Mouse (Mus musculus) liver, embryonic 16.5 days (tissue): ENCODE data around the gene Gk5. TPM values are rescaled to one million over a fixed set of nuclear protein-coding genes. Genes with fewer than 3 reads are reported as not detected.

Experiments
- ATAC-seq: fragments of 200-750 bp; cut with Nextera tagmentation; 2 replicates; pipeline ENCODE4 v1.8.0; 2017; ENCODE audit warnings: low read depth, mild to moderate bottlenecking, moderate number of reproducible peaks, moderate library complexity
- H3K27ac ChIP-seq: fragments of 300-500 bp; sonication (generic); 2 replicates; pipeline ENCODE4 v1.5.1; 2014; ENCODE audit warnings: mild to moderate bottlenecking, low read length
- H3K27me3 ChIP-seq: fragments of 300-500 bp; sonication (generic); 2 replicates; pipeline ENCODE4 v1.6.1; 2014; ENCODE audit warnings: low read depth, low read length, mixed read lengths; ENCODE audit not compliant: control insufficient read depth, insufficient read depth
- H3K36me3 ChIP-seq: fragments of 300-500 bp; sonication (generic); 2 replicates; pipeline ENCODE4 v1.6.1; 2014; ENCODE audit warnings: mild to moderate bottlenecking; ENCODE audit not compliant: control insufficient read depth, insufficient read depth
- H3K4me1 ChIP-seq: fragments of 300-500 bp; sonication (generic); 2 replicates; pipeline ENCODE4 v1.6.1; 2014; ENCODE audit warnings: low read depth, low read length, mixed read lengths; ENCODE audit not compliant: control insufficient read depth
- H3K4me2 ChIP-seq: fragments of 300-500 bp; sonication (generic); 2 replicates; pipeline ENCODE4 v1.6.1; 2014; ENCODE audit warnings: low read depth, low read length, mixed read lengths
- H3K4me3 ChIP-seq: fragments of 300-500 bp; sonication (generic); 2 replicates; pipeline ENCODE4 v1.5.1; 2014; ENCODE audit warnings: low read depth, mild to moderate bottlenecking, low read length
- H3K9ac ChIP-seq: fragments of 300-500 bp; sonication (generic); 2 replicates; pipeline ENCODE4 v1.6.1; 2014; ENCODE audit warnings: low read depth, low read length
- H3K9me3 ChIP-seq: fragments of 300-500 bp; sonication (generic); replicated peaks from 2 replicates; pipeline ENCODE4 v1.6.1; 2016; ENCODE audit warnings: low read length; ENCODE audit not compliant: control insufficient read depth
- WGBS: fragments of 180-500 bp; shearing (Covaris S2); extraction: QIAGEN DNeasy Blood & Tissue Kit; methylation state at CpG from one replicate; pipeline ENCODE4 v1.1.7; 2014; ENCODE audit not compliant: insufficient replicate concordance; 5-methylcytosine and 5-hydroxymethylcytosine counted together
- polyA plus RNA-seq: library from polyadenylated mRNA; unstranded; fragments of >200 nt; fragmentation: Nextera tagmentation; extraction: Ambion mirVana; gene quantifications from 2 replicates; pipeline ENCODE4 v1.2.1, GENCODE M21; 2015

The Gk5 gene
- polyA plus RNA-seq, 1 experiment from 2014 or later: 0.46 TPM

DNA sequence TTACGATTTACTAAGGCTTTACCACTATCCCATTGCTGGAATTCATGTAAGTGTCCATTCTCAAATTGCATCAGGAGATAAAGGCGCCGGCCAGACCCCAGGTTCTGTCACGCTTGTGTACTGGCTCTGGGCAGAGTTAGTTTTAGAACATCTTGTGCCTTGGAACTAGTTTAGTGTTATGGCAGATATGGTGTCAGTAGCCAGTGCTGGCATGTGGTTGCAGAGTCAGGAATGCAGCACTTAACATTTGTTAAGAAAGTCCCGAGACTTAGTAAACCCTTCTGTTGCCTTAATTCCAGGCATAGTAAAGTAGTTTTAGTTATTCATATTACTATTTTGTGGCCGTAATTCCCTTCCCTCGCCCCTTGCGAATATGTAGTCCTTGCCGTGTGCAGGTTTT, 78.6 kb downstream of the Gk5 start:
- no peaks in the 10 kb centered on the region for H3K36me3 ChIP-seq
- H3K9me3 ChIP-seq: no peaks in the 10 kb centered on the region
- H3K4me3 ChIP-seq: peak overlapping the region; percentile 82; the same call in 1 of the 2 replicates
- no peak overlapping the region for H3K27ac ChIP-seq
- peaks cover 17% of the 10 kb centered on the region for H3K4me1 ChIP-seq
- 79% methylated on average over 9 of the region's 9 CpGs for WGBS
- H3K9ac ChIP-seq: no peak overlapping the region
- H3K4me2 ChIP-seq: peak overlapping the region; percentile 100; the same call in 1 of the 2 replicates
- no peak for ATAC-seq
- no peaks in the 10 kb centered on the region for H3K27me3 ChIP-seq

DNA sequence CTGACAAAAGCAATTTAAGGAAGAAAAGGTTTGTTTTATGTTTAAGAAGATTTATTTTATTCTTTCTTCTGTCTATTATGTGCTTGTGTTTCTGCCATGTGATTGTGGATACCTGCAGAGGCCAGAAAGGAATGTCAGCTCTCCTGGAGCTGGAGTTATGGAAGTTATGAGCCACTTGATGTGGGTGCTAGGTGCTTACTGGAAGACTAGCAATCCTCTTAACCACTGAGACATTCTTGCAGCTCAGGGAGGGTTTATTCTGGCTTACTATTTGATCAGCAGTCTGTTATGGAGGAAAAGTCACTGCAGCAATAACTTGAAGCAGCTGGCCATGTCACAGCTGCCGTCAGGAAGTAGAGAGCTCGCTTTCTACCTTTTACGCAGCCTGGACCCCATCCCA, 84.5 kb downstream of the Gk5 start:
- H3K4me2 ChIP-seq: no peak overlapping the region
- H3K4me1 ChIP-seq: no peaks in the 10 kb centered on the region; the same call in 1 of the 2 replicates
- no peak overlapping the region for H3K4me3 ChIP-seq
- no peak overlapping the region for H3K9ac ChIP-seq
- no peak for ATAC-seq
- H3K9me3 ChIP-seq: no peaks in the 10 kb centered on the region
- H3K27me3 ChIP-seq: no peaks in the 10 kb centered on the region
- H3K27ac ChIP-seq: no peak overlapping the region
- WGBS: 88% methylated on average over 3 of the region's 3 CpGs
- no peaks in the 10 kb centered on the region for H3K36me3 ChIP-seq

DNA sequence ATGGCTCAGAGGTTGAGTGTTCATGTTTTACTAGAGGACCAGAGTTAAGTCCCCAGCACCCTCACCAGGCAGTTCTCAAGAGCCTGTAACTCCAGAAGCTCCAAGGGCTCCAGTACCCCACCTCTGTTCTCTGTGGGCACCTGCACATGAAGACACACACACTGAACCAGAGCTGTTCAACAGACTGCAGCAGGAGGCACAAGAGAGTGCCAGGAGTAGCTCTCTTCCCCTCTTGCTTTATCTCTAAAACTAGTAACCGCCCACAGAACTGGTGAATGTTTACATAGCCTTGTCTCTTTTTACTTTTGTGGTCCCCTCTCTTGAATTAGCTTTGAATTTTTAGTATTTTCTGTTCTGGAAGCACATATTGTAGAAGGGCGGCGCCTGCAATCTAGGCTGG, 88.3 kb downstream of the Gk5 start:
- Histone ChIP-seq H3K4me2 (no peak overlapping the region), H3K27ac (no peak overlapping the region), H3K27me3 (no peaks in the 10 kb centered on the region), H3K36me3 (no peaks in the 10 kb centered on the region), H3K4me3 (no peak overlapping the region), H3K4me1 (no peaks in the 10 kb centered on the region; the same call in 1 of the 2 replicates), H3K9ac (no peak overlapping the region), H3K9me3 (no peaks in the 10 kb centered on the region)
- no peak for ATAC-seq
- WGBS: 60% methylated on average over 3 of the region's 3 CpGs

DNA sequence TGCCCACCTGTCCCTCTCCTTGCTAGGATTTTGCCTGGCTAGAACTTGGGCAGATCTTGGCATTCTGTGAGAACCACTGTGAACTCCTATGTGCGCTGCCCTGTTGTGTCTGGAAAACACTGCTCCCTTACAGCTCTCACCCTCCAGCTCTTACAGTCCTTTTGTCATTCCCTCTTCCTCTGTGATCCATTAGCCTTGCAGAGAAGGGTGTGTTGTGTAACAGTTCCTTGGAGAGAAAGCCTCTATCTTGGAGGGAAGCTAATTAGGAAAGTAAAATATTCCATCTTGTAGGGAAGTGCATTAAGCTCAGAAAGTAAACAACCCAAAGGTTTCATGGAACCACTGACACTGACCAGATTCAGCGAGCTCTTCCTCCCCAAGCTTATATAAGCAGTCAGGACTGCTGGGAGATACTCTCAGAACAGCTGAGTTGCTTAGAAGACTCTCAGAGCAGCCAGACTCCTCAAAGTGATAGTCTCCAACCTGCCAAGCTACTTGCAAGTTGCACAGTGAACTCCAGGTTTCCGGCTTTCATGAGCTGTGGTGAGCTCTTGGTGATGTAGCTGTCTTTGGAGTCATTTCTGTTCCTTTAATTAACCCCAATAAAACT, 94.0 kb downstream of the Gk5 start:
- Histone ChIP-seq H3K27me3 (no peaks in the 10 kb centered on the region), H3K9ac (no peak overlapping the region), H3K27ac (no peak overlapping the region), H3K4me3 (no peak overlapping the region), H3K4me2 (no peak overlapping the region), H3K36me3 (no peaks in the 10 kb centered on the region), H3K4me1 (no peaks in the 10 kb centered on the region), H3K9me3 (no peaks in the 10 kb centered on the region)
- no peak for ATAC-seq
- WGBS: 67% methylated on average over 3 of the region's 3 CpGs

DNA sequence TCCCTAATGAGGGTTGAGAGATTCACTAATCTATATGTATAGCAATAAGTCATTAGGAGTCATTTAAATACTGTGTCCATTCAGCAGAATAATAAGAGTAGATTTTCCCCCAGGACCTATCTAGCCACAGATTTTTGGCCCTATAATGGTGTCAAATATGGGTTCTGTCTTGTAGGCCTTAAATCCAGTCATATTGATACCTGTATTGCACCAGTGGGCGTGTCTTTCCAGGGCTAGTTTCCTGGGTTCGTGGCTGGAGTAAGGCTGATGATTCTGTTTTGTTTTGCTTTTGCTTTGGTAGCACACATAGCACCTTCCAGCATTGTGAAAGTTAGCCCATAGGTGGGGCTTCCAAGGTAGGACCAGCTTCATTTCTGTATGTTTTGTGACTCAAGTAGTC, 95.0 kb downstream of the Gk5 start:
- no peak overlapping the region for H3K4me2 ChIP-seq
- no peaks in the 10 kb centered on the region for H3K9me3 ChIP-seq
- WGBS: 78% methylated on average over 2 of the region's 2 CpGs
- no peaks in the 10 kb centered on the region for H3K27me3 ChIP-seq
- H3K4me3 ChIP-seq: no peak overlapping the region
- H3K9ac ChIP-seq: no peak overlapping the region
- H3K4me1 ChIP-seq: peaks cover 2% of the 10 kb centered on the region; the same call in 1 of the 2 replicates
- no peak overlapping the region for H3K27ac ChIP-seq
- ATAC-seq: no peak
- H3K36me3 ChIP-seq: no peaks in the 10 kb centered on the region

DNA sequence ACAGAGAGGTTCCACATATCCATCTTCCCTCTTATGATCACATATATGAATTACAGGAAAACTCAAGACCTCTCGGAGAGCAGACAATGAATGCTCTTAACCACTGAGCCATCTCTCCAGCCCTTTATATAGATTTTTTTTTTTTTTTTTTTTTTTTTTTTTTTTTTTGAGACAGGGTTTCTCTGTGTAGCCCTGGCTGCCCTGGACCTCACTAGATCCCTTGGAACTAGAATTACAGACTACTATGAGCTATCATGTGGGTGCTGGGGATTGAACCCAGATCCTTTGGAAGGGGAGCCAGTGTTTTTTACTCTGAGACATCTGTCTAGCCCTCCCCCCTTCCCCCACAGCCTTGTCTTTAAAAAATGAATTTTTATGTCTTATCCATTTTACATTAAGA, 98.1 kb downstream of the Gk5 start:
- ATAC-seq: no peak
- 79% methylated on average over 1 of the region's 1 CpGs for WGBS
- Histone ChIP-seq H3K36me3 (no peaks in the 10 kb centered on the region), H3K4me2 (no peak overlapping the region), H3K27me3 (no peaks in the 10 kb centered on the region), H3K9me3 (no peaks in the 10 kb centered on the region), H3K4me1 (peaks cover 3% of the 10 kb centered on the region; the same call in 1 of the 2 replicates), H3K9ac (no peak overlapping the region), H3K4me3 (no peak overlapping the region), H3K27ac (no peak overlapping the region)

DNA sequence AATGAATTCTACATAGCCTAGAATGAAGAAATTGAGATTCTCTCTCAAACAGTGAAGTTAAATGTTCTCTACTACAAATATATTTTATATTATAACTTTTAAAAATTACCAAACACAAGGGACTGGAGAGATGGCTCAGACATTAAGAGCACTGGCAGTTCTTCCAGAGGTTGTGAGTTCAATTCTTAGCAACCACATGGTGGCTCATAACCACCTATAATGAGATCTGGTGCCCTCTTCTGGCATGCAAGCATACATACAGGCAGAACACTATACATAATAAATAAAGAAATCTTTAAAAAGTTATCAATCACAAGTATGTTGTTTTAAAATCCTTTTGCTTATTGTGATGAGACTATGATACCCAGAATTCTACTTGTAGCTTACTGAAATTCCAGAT, 98.6 kb downstream of the Gk5 start:
- Histone ChIP-seq H3K9ac (no peak overlapping the region), H3K4me2 (no peak overlapping the region), H3K27me3 (no peaks in the 10 kb centered on the region), H3K9me3 (no peaks in the 10 kb centered on the region), H3K36me3 (no peaks in the 10 kb centered on the region), H3K4me1 (peaks cover 3% of the 10 kb centered on the region; the same call in 1 of the 2 replicates), H3K4me3 (no peak overlapping the region), H3K27ac (no peak overlapping the region)
- ATAC-seq: no peak

DNA sequence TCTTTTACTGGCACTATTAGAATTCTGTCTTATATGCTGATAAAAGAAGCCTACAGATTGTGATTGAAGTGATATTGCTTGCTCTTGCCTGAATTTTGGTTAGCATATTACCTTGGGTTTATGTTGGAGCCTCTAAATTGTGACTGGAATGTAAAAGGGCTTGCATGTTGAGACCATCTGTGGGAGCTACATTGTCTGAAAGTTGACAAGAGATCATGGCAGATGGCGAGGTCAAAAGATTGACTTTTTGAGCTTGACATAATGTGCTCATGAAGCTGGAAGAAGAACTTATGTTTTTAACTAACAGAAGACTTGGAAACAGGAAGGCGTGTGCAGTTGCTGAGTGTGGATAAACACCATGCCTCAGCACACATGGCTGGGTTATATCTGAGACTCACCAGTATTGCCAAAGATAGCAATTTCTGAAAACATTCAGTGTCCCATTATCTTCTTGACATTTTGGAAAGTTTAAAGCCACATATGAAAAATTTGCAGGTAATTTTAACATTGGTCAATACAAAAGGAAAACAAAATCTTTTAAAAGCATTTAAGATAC, 100.0 kb downstream of the Gk5 start:
- H3K4me1 ChIP-seq: peaks cover 3% of the 10 kb centered on the region; the same call in 1 of the 2 replicates
- peak; percentile 83 for ATAC-seq
- no peak overlapping the region for H3K4me3 ChIP-seq
- no peaks in the 10 kb centered on the region for H3K36me3 ChIP-seq
- H3K27me3 ChIP-seq: no peaks in the 10 kb centered on the region
- no peak overlapping the region for H3K9ac ChIP-seq
- H3K4me2 ChIP-seq: no peak overlapping the region
- WGBS: 40% methylated on average over 2 of the region's 2 CpGs
- peak overlapping the region; percentile 71 for H3K27ac ChIP-seq
- H3K9me3 ChIP-seq: no peaks in the 10 kb centered on the region

DNA sequence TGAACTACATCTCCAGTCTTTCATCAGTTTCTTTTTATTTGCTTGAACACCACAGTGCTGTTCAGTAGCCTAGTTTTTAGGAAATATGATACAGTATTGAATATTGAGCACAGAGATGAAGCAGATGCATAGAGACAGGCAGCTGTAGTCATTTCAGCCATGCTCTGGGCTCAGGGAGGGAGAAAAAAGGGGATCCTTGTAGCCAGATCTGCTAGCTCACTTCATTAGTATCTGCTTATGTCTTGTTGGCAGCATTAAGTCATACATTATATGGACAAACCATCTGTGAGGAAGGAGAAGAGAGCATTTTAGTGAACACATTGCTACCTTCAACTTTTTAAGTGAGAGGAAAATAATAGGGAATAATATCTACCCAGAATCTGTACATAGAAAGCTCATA, 101.3 kb downstream of the Gk5 start:
- H3K36me3 ChIP-seq: no peaks in the 10 kb centered on the region

More for the DNA sequence above, 101.3 kb downstream of the Gk5 start:
- no peak overlapping the region for H3K9ac ChIP-seq
- ATAC-seq: no peak
- H3K4me3 ChIP-seq: no peak overlapping the region
- no peaks in the 10 kb centered on the region for H3K27me3 ChIP-seq
- peaks cover 3% of the 10 kb centered on the region; the same call in 1 of the 2 replicates for H3K4me1 ChIP-seq
- H3K27ac ChIP-seq: no peak overlapping the region
- H3K9me3 ChIP-seq: no peaks in the 10 kb centered on the region
- no peak overlapping the region for H3K4me2 ChIP-seq
